Mouse (Mus musculus): ENCODE results near the gene Cyp2ab1. TPM values are rescaled to one million over a fixed set of nuclear protein-coding genes. Genes with fewer than 3 reads are reported as not detected.

Cyp2ab1 gene
- polyA plus RNA-seq, 1 experiment: 0.22 TPM

GRCm38 (mm10) chr16:20354762-20355161 lies 29.6 kb upstream of the Cyp2ab1 start:
- Histone ChIP-seq H3K36me3 (ENCODE audit: control insufficient read depth, insufficient read depth, low read length) (peaks cover 10% of the 10 kb centered on the region), H3K4me3 (ENCODE audit: insufficient read depth, low read depth, low read length) (no peak overlapping the region), H3K4me1 (ENCODE audit: control insufficient read depth, insufficient read depth, low read length) (no peaks in the 10 kb centered on the region), H3K27me3 (replicated peaks; ENCODE audit: control insufficient read depth, insufficient read depth, low read length) (no peaks in the 10 kb centered on the region), H3K27ac (ENCODE audit: insufficient read depth, low read depth, low read length) (no peak overlapping the region)
- TF ChIP-seq CTCF (conservative IDR thresholded peaks at IDR 0.05; ENCODE audit: insufficient read depth, insufficient read length, low read depth, low read length) (no peak), POLR2A (IDR thresholded peaks at IDR 0.05; ENCODE audit: low read depth, low read length) (no peak)
- no peak for DNase-seq
- 91% methylated on average over 2 of the region's 2 CpGs for WGBS

- Histone ChIP-seq H3K27ac (ENCODE audit: insufficient read depth, low read depth, low read length) (no peak overlapping the region), H3K4me3 (ENCODE audit: insufficient read depth, low read depth, low read length) (no peak overlapping the region), H3K27me3 (replicated peaks; ENCODE audit: control insufficient read depth, insufficient read depth, low read length) (no peaks in the 10 kb centered on the region), H3K4me1 (ENCODE audit: control insufficient read depth, insufficient read depth, low read length) (no peaks in the 10 kb centered on the region), H3K36me3 (ENCODE audit: control insufficient read depth, insufficient read depth, low read length) (peaks cover 10% of the 10 kb centered on the region)
- DNase-seq: no peak
- 100% methylated on average over 1 of the region's 1 CpGs for WGBS
- TF ChIP-seq CTCF (conservative IDR thresholded peaks at IDR 0.05; ENCODE audit: insufficient read depth, insufficient read length, low read depth, low read length): no peak
- TF ChIP-seq POLR2A (IDR thresholded peaks at IDR 0.05; ENCODE audit: low read depth, low read length): no peak
Observed at GRCm38 (mm10) chr16:20354011-20354410, 28.8 kb upstream of the Cyp2ab1 start.

GRCm38 (mm10) chr16:20345464-20345863 lies 20.3 kb upstream of the Cyp2ab1 start:
- H3K36me3 ChIP-seq (ENCODE audit: control insufficient read depth, insufficient read depth, low read length): peaks cover 1% of the 10 kb centered on the region

GRCm38 (mm10) chr16:20338616-20339015 lies 13.4 kb upstream of the Cyp2ab1 start:
- Histone ChIP-seq H3K4me1 (ENCODE audit: control insufficient read depth, insufficient read depth, low read length) (no peaks in the 10 kb centered on the region), H3K27ac (ENCODE audit: insufficient read depth, low read depth, low read length) (no peak overlapping the region), H3K4me3 (ENCODE audit: insufficient read depth, low read depth, low read length) (no peak overlapping the region), H3K27me3 (replicated peaks; ENCODE audit: control insufficient read depth, insufficient read depth, low read length) (no peaks in the 10 kb centered on the region), H3K36me3 (ENCODE audit: control insufficient read depth, insufficient read depth, low read length) (peaks cover 5% of the 10 kb centered on the region; the same call in 1 of the 2 replicates)
- DNase-seq: no peak
- 92% methylated on average over 3 of the region's 3 CpGs for WGBS
- no peak for TF ChIP-seq CTCF (conservative IDR thresholded peaks at IDR 0.05; ENCODE audit: insufficient read depth, insufficient read length, low read depth, low read length)
- TF ChIP-seq POLR2A (IDR thresholded peaks at IDR 0.05; ENCODE audit: low read depth, low read length): no peak

More at GRCm38 (mm10) chr16:20345464-20345863, 20.3 kb upstream of the Cyp2ab1 start:
- H3K27me3 ChIP-seq (replicated peaks; ENCODE audit: control insufficient read depth, insufficient read depth, low read length): no peaks in the 10 kb centered on the region
- no peak overlapping the region for H3K27ac ChIP-seq (ENCODE audit: insufficient read depth, low read depth, low read length)
- TF ChIP-seq POLR2A (IDR thresholded peaks at IDR 0.05; ENCODE audit: low read depth, low read length) (no peak), CTCF (conservative IDR thresholded peaks at IDR 0.05; ENCODE audit: insufficient read depth, insufficient read length, low read depth, low read length) (no peak)
- WGBS: 73% methylated on average over 1 of the region's 1 CpGs
- H3K4me3 ChIP-seq (ENCODE audit: insufficient read depth, low read depth, low read length): no peak overlapping the region
- no peaks in the 10 kb centered on the region for H3K4me1 ChIP-seq (ENCODE audit: control insufficient read depth, insufficient read depth, low read length)
- DNase-seq: no peak

GRCm38 (mm10) chr16:20334918-20335317 lies 9.7 kb upstream of the Cyp2ab1 start:
- no peak for DNase-seq
- no peak for TF ChIP-seq CTCF (conservative IDR thresholded peaks at IDR 0.05; ENCODE audit: insufficient read depth, insufficient read length, low read depth, low read length)
- Histone ChIP-seq H3K4me1 (ENCODE audit: control insufficient read depth, insufficient read depth, low read length) (no peaks in the 10 kb centered on the region), H3K27me3 (replicated peaks; ENCODE audit: control insufficient read depth, insufficient read depth, low read length) (no peaks in the 10 kb centered on the region), H3K27ac (ENCODE audit: insufficient read depth, low read depth, low read length) (no peak overlapping the region), H3K4me3 (ENCODE audit: insufficient read depth, low read depth, low read length) (no peak overlapping the region), H3K36me3 (ENCODE audit: control insufficient read depth, insufficient read depth, low read length) (peaks cover 3% of the 10 kb centered on the region)
- WGBS: 95% methylated on average over 8 of the region's 8 CpGs

- H3K4me1 ChIP-seq (ENCODE audit: control insufficient read depth, insufficient read depth, low read length): no peaks in the 10 kb centered on the region
- TF ChIP-seq CTCF (conservative IDR thresholded peaks at IDR 0.05; ENCODE audit: insufficient read depth, insufficient read length, low read depth, low read length) (no peak), POLR2A (IDR thresholded peaks at IDR 0.05; ENCODE audit: low read depth, low read length) (no peak)
- H3K36me3 ChIP-seq (ENCODE audit: control insufficient read depth, insufficient read depth, low read length): no peaks in the 10 kb centered on the region; the same call in 1 of the 2 replicates
- 87% methylated on average over 5 of the region's 5 CpGs for WGBS
- H3K27me3 ChIP-seq (replicated peaks; ENCODE audit: control insufficient read depth, insufficient read depth, low read length): no peaks in the 10 kb centered on the region
- DNase-seq: peak; percentile 13
- no peak overlapping the region for H3K27ac ChIP-seq (ENCODE audit: insufficient read depth, low read depth, low read length)
- H3K4me3 ChIP-seq (ENCODE audit: insufficient read depth, low read depth, low read length): no peak overlapping the region
Observed at GRCm38 (mm10) chr16:20328306-20328705, 3.1 kb upstream of the Cyp2ab1 start.

- Histone ChIP-seq H3K36me3 (ENCODE audit: control insufficient read depth, insufficient read depth, low read length) (no peaks in the 10 kb centered on the region), H3K27ac (ENCODE audit: insufficient read depth, low read depth, low read length) (no peak overlapping the region), H3K27me3 (replicated peaks; ENCODE audit: control insufficient read depth, insufficient read depth, low read length) (no peaks in the 10 kb centered on the region), H3K4me3 (ENCODE audit: insufficient read depth, low read depth, low read length) (no peak overlapping the region), H3K4me1 (ENCODE audit: control insufficient read depth, insufficient read depth, low read length) (no peaks in the 10 kb centered on the region)
- 60% methylated on average over 5 of the region's 5 CpGs for WGBS
- no peak for DNase-seq
- no peak for TF ChIP-seq CTCF (conservative IDR thresholded peaks at IDR 0.05; ENCODE audit: insufficient read depth, insufficient read length, low read depth, low read length)
- no peak for TF ChIP-seq POLR2A (IDR thresholded peaks at IDR 0.05; ENCODE audit: low read depth, low read length)
Observed at GRCm38 (mm10) chr16:20323907-20324306, 1.3 kb downstream of the Cyp2ab1 start.
